Mouse (Mus musculus): ENCODE measurements around the gene Snapc5. TPM values are rescaled to one million over a fixed set of nuclear protein-coding genes. Genes with fewer than 3 reads are reported as not detected.
A peak's percentile ranks its signal among the peaks of the same experiment; 100 is the strongest.

Gene Snapc5
- polyA plus RNA-seq, 1 experiment = 37.1 TPM

- TF ChIP-seq EP300 (IDR thresholded peaks at IDR 0.05; ENCODE audit: insufficient read depth, low read depth, low read length) (no peak), POLR2A (IDR thresholded peaks at IDR 0.05; ENCODE audit: insufficient read depth, low read length) (no peak)
- Histone ChIP-seq H3K27me3 (ENCODE audit: control insufficient read depth, insufficient read depth, low read length, poor library complexity, severe bottlenecking) (no peaks in the 10 kb centered on the region), H3K9me3 (replicated peaks; ENCODE audit: control insufficient read depth, insufficient read depth, low read length, poor library complexity, severe bottlenecking) (no peaks in the 10 kb centered on the region), H3K36me3 (ENCODE audit: control insufficient read depth, insufficient read depth, low read length, poor library complexity, severe bottlenecking) (no peaks in the 10 kb centered on the region), H3K4me1 (ENCODE audit: control insufficient read depth, insufficient read depth, low read length) (peaks cover 8% of the 10 kb centered on the region), H3K4me3 (ENCODE audit: low read depth, low read length) (no peak overlapping the region), H3K9ac (ENCODE audit: low read depth, poor library complexity, severe bottlenecking) (no peak overlapping the region), H3K27ac (ENCODE audit: insufficient read depth, low read length) (peak overlapping the region; percentile 89)
Observed at GRCm38 (mm10) chr9:64219772-64220420, 40.8 kb downstream of the Snapc5 start.

GRCm38 (mm10) chr9:64220603-64221002 is 41.5 kb downstream of the Snapc5 start:
- Histone ChIP-seq H3K4me3 (ENCODE audit: low read depth, low read length) (no peak overlapping the region), H3K36me3 (ENCODE audit: control insufficient read depth, insufficient read depth, low read length, poor library complexity, severe bottlenecking) (no peaks in the 10 kb centered on the region), H3K9me3 (replicated peaks; ENCODE audit: control insufficient read depth, insufficient read depth, low read length, poor library complexity, severe bottlenecking) (no peaks in the 10 kb centered on the region), H3K9ac (ENCODE audit: low read depth, poor library complexity, severe bottlenecking) (no peak overlapping the region), H3K27me3 (ENCODE audit: control insufficient read depth, insufficient read depth, low read length, poor library complexity, severe bottlenecking) (no peaks in the 10 kb centered on the region), H3K27ac (ENCODE audit: insufficient read depth, low read length) (peak overlapping the region; percentile 58), H3K4me1 (ENCODE audit: control insufficient read depth, insufficient read depth, low read length) (peaks cover 6% of the 10 kb centered on the region)
- TF ChIP-seq POLR2A (IDR thresholded peaks at IDR 0.05; ENCODE audit: insufficient read depth, low read length) (no peak), EP300 (IDR thresholded peaks at IDR 0.05; ENCODE audit: insufficient read depth, low read depth, low read length) (no peak), CTCF (IDR thresholded peaks at IDR 0.05; ENCODE audit: low read depth, low read length) (no peak)

DNA sequence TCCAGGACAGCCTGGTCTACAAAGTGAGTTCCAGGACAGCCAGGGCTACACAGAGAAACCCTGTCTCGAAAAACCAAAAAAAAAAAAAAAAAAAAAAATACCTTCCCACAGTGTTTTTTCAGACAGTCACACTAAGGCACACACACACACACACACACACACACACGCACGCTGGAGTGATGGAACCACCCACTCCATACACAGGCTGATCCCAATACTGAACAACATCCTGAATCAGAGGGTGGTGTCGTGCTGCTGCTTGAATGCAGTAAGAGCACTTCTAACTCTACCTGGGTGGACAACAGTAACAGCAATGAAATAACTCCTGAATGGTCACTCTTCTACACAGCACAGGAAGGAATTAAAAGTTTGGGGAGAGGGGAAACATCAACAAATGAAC is 42.4 kb downstream of the Snapc5 start:
- Histone ChIP-seq H3K4me3 (ENCODE audit: low read depth, low read length) (no peak overlapping the region), H3K27me3 (ENCODE audit: control insufficient read depth, insufficient read depth, low read length, poor library complexity, severe bottlenecking) (no peaks in the 10 kb centered on the region)
- no peak for TF ChIP-seq CTCF (IDR thresholded peaks at IDR 0.05; ENCODE audit: low read depth, low read length)
- TF ChIP-seq EP300 (IDR thresholded peaks at IDR 0.05; ENCODE audit: insufficient read depth, low read depth, low read length) = no peak
- no peak for TF ChIP-seq POLR2A (IDR thresholded peaks at IDR 0.05; ENCODE audit: insufficient read depth, low read length)

GRCm38 (mm10) chr9:64222098-64222497 is 43.0 kb downstream of the Snapc5 start:
- Histone ChIP-seq H3K4me1 (ENCODE audit: control insufficient read depth, insufficient read depth, low read length) (peaks cover 5% of the 10 kb centered on the region), H3K27ac (ENCODE audit: insufficient read depth, low read length) (no peak overlapping the region), H3K36me3 (ENCODE audit: control insufficient read depth, insufficient read depth, low read length, poor library complexity, severe bottlenecking) (no peaks in the 10 kb centered on the region), H3K9me3 (replicated peaks; ENCODE audit: control insufficient read depth, insufficient read depth, low read length, poor library complexity, severe bottlenecking) (no peaks in the 10 kb centered on the region), H3K4me3 (ENCODE audit: low read depth, low read length) (no peak overlapping the region), H3K27me3 (ENCODE audit: control insufficient read depth, insufficient read depth, low read length, poor library complexity, severe bottlenecking) (no peaks in the 10 kb centered on the region), H3K9ac (ENCODE audit: low read depth, poor library complexity, severe bottlenecking) (no peak overlapping the region)
- TF ChIP-seq POLR2A (IDR thresholded peaks at IDR 0.05; ENCODE audit: insufficient read depth, low read length) = no peak
- TF ChIP-seq EP300 (IDR thresholded peaks at IDR 0.05; ENCODE audit: insufficient read depth, low read depth, low read length) = no peak
- TF ChIP-seq CTCF (IDR thresholded peaks at IDR 0.05; ENCODE audit: low read depth, low read length) = no peak

More for the DNA sequence above, 42.4 kb downstream of the Snapc5 start:
- H3K4me1 ChIP-seq (ENCODE audit: control insufficient read depth, insufficient read depth, low read length) = peaks cover 5% of the 10 kb centered on the region
- H3K36me3 ChIP-seq (ENCODE audit: control insufficient read depth, insufficient read depth, low read length, poor library complexity, severe bottlenecking) = no peaks in the 10 kb centered on the region
- H3K27ac ChIP-seq (ENCODE audit: insufficient read depth, low read length) = peak overlapping the region; percentile 23; the same call in 1 of the 2 replicates
- no peak overlapping the region for H3K9ac ChIP-seq (ENCODE audit: low read depth, poor library complexity, severe bottlenecking)
- no peaks in the 10 kb centered on the region for H3K9me3 ChIP-seq (replicated peaks; ENCODE audit: control insufficient read depth, insufficient read depth, low read length, poor library complexity, severe bottlenecking)

DNA sequence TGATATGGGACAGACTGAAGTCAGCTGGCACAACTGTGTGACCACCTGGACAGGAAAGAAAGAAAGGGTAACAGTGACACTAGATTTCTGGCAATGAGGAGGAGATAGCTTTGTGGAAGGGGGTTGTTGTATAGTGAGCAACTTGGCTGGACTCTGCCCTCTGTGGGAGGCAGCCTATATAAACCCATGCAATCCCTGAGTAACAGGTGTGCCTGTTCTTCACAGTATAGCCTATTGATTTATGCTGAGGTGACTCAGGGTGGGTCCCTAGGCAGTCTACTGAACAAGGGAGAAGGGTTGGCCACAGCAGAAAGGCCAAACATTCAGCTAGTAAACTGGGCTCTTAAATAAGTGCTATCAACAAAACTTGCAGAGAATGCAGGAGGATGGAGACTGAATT is 46.7 kb downstream of the Snapc5 start:
- no peak overlapping the region for H3K9ac ChIP-seq (ENCODE audit: low read depth, poor library complexity, severe bottlenecking)
- H3K4me3 ChIP-seq (ENCODE audit: low read depth, low read length) = no peak overlapping the region
- TF ChIP-seq POLR2A (IDR thresholded peaks at IDR 0.05; ENCODE audit: insufficient read depth, low read length) (no peak), EP300 (IDR thresholded peaks at IDR 0.05; ENCODE audit: insufficient read depth, low read depth, low read length) (no peak), CTCF (IDR thresholded peaks at IDR 0.05; ENCODE audit: low read depth, low read length) (no peak)
- no peaks in the 10 kb centered on the region for H3K36me3 ChIP-seq (ENCODE audit: control insufficient read depth, insufficient read depth, low read length, poor library complexity, severe bottlenecking)
- no peaks in the 10 kb centered on the region for H3K27me3 ChIP-seq (ENCODE audit: control insufficient read depth, insufficient read depth, low read length, poor library complexity, severe bottlenecking)
- no peak overlapping the region for H3K27ac ChIP-seq (ENCODE audit: insufficient read depth, low read length)
- H3K4me1 ChIP-seq (ENCODE audit: control insufficient read depth, insufficient read depth, low read length) = peaks cover 2% of the 10 kb centered on the region
- no peaks in the 10 kb centered on the region for H3K9me3 ChIP-seq (replicated peaks; ENCODE audit: control insufficient read depth, insufficient read depth, low read length, poor library complexity, severe bottlenecking)

DNA sequence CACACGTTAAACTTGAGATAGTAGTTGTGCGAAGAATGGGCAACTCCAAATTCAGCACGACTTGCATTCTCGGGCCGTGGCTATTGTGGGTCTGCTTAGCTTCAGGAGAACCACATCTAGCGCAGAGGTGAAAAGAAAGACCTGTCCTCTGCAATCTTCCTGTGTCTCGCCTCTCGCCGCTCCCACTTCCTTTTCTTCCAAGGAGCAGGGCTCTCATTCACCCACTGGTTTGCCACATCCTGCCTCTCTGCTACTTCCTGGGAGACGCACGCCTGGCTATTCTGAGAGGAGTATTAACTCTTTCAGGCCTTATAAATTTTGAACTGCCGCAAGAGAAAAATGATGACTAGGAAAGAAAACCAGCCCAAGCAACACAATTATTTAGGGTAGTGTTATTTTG is 48.7 kb downstream of the Snapc5 start:
- no peaks in the 10 kb centered on the region for H3K9me3 ChIP-seq (replicated peaks; ENCODE audit: control insufficient read depth, insufficient read depth, low read length, poor library complexity, severe bottlenecking)
- no peaks in the 10 kb centered on the region for H3K36me3 ChIP-seq (ENCODE audit: control insufficient read depth, insufficient read depth, low read length, poor library complexity, severe bottlenecking)
- no peak overlapping the region for H3K4me3 ChIP-seq (ENCODE audit: low read depth, low read length)
- H3K4me1 ChIP-seq (ENCODE audit: control insufficient read depth, insufficient read depth, low read length) = no peaks in the 10 kb centered on the region
- TF ChIP-seq CTCF (IDR thresholded peaks at IDR 0.05; ENCODE audit: low read depth, low read length) = no peak
- TF ChIP-seq EP300 (IDR thresholded peaks at IDR 0.05; ENCODE audit: insufficient read depth, low read depth, low read length) = no peak
- TF ChIP-seq POLR2A (IDR thresholded peaks at IDR 0.05; ENCODE audit: insufficient read depth, low read length) = no peak
- no peak overlapping the region for H3K9ac ChIP-seq (ENCODE audit: low read depth, poor library complexity, severe bottlenecking)
- no peak overlapping the region for H3K27ac ChIP-seq (ENCODE audit: insufficient read depth, low read length)
- no peaks in the 10 kb centered on the region for H3K27me3 ChIP-seq (ENCODE audit: control insufficient read depth, insufficient read depth, low read length, poor library complexity, severe bottlenecking)
